Mouse (Mus musculus): ENCODE measurements at regions not wholly inside any gene's neighbourhood (a gene's known extent, or its start where the extent isn't known, plus 50 kb on each side); places are given as distances from the start of the nearest gene placed in this dataset.
"Not testable (repeated sequence)": the region's sequence is repeated elsewhere in the genome, so short reads cannot be mapped to it uniquely, and the experiment has no call there.

DNA sequence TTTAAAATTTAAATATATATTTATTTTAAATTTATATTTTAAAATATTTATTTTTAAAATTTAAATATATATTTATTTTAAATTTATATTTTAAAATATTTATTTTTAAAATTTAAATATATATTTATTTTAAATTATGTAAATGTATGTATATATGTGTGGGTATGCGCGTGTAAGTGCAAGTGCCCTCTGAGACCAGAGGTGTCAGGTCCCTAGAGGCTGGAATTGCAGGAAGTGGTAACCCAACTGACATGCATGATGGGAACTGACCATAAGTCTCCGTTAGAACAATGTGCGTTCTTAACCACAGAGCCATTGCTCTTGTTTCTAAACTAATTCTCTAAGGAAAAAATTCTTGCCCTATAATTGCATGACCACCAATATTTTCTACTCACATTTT is 420.7 kb downstream of the Lmo7 start:
- ATAC-seq (ENCODE audit: insufficient read depth, low FRiP score, low TSS enrichment), result peak; percentile 71; the same call in 1 of the 2 replicates
- H3K27me3 ChIP-seq (ENCODE audit: control insufficient read depth, insufficient read depth, low read length); H3K27ac ChIP-seq (ENCODE audit: low read depth, low read length); H3K4me3 ChIP-seq (ENCODE audit: low read depth, low read length); H3K4me1 ChIP-seq (ENCODE audit: control insufficient read depth, insufficient read depth, low read length); DNase-seq (ENCODE audit: low spot score); H3K9me3 ChIP-seq (ENCODE audit: control insufficient read depth, low read length); H3K9ac ChIP-seq (ENCODE audit: low read length); H3K4me2 ChIP-seq (ENCODE audit: low read depth); H3K36me3 ChIP-seq (ENCODE audit: control insufficient read depth, insufficient read depth, low read length): not testable (repeated sequence)
- 94% methylated on average over 4 of the region's 4 CpGs for WGBS

DNA sequence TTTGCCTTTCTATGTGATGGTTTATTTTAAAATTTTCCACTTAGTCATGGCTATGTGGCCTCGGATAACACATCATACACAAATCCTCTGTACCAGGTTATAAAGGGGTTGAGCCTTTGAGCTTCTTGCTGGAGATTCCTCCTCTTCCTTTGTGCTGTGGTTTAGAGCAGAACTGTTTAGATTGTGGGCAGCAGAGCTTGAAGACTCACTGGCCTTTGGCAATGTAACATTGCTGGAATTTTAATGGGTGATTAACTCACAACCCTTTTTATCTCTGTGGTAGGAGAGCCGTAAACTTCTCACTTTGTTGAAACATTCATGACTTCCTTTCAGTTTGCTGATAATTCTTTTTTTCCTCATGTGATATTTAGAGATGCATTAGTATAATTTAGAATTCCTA is 413.0 kb downstream of the Lmo7 start:
- Histone ChIP-seq H3K9ac (ENCODE audit: low read length) (no peak overlapping the region), H3K4me3 (ENCODE audit: low read depth, low read length) (no peak overlapping the region), H3K27ac (ENCODE audit: low read depth, low read length) (no peak overlapping the region), H3K4me2 (ENCODE audit: low read depth) (no peak overlapping the region), H3K9me3 (ENCODE audit: control insufficient read depth, low read length) (no peaks in the 10 kb centered on the region), H3K27me3 (ENCODE audit: control insufficient read depth, insufficient read depth, low read length) (no peaks in the 10 kb centered on the region), H3K36me3 (ENCODE audit: control insufficient read depth, insufficient read depth, low read length) (no peaks in the 10 kb centered on the region), H3K4me1 (ENCODE audit: control insufficient read depth, insufficient read depth, low read length) (no peaks in the 10 kb centered on the region)
- no peak; the same call in 1 of the 2 replicates for ATAC-seq (ENCODE audit: insufficient read depth, low FRiP score, low TSS enrichment)
- WGBS, result 40% methylated on average over 2 of the region's 2 CpGs
- peak; percentile 8 for DNase-seq (ENCODE audit: low spot score)

DNA sequence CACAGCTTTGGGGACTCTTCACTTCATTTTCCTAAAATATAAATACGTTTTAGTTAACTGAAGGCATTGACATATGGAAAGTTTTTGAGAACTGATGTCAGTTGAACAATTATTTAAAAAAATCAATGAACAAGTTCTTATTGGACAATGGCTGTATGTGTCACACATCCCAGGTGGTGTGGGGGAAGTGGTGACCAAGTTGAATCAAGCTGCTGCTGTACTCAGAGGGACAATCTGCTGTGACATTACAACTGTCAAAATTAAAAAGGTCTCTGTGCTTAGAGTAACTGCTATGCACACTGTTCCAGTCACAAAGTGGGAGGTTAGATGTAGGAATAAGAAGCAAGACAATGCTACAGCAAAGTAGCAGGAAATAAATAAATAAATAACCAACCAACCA is 409.2 kb downstream of the Lmo7 start:
- no peak overlapping the region for H3K9ac ChIP-seq (ENCODE audit: low read length)
- H3K4me3 ChIP-seq (ENCODE audit: low read depth, low read length), result no peak overlapping the region
- no peak for ATAC-seq (ENCODE audit: insufficient read depth, low FRiP score, low TSS enrichment)
- H3K27ac ChIP-seq (ENCODE audit: low read depth, low read length), result no peak overlapping the region
- no peaks in the 10 kb centered on the region for H3K36me3 ChIP-seq (ENCODE audit: control insufficient read depth, insufficient read depth, low read length)
- DNase-seq (ENCODE audit: low spot score), result no peak
- H3K9me3 ChIP-seq (ENCODE audit: control insufficient read depth, low read length), result no peaks in the 10 kb centered on the region
- H3K4me1 ChIP-seq (ENCODE audit: control insufficient read depth, insufficient read depth, low read length), result no peaks in the 10 kb centered on the region
- H3K4me2 ChIP-seq (ENCODE audit: low read depth), result no peak overlapping the region
- 91% methylated on average over 1 of the region's 1 CpGs for WGBS
- H3K27me3 ChIP-seq (ENCODE audit: control insufficient read depth, insufficient read depth, low read length), result no peaks in the 10 kb centered on the region

DNA sequence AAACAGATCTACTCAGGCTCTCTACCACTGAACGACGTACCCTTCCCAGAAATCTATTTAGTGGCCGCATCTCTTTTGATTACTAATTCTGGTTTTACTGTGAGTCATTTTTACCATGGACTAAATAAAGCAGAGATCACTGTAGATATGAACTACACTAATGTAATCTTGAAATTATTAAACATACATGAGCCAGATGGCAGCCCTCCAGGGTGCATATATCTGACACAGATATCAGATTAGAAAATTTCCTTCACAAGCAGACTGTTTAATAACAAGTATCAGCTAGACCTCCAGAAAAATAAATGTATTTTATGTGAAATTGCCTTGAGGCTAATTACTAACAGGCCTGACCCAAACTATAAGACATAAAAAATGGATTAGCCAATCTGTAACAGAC is 388.4 kb downstream of the Lmo7 start:
- ATAC-seq (ENCODE audit: insufficient read depth, low FRiP score, low TSS enrichment) (no peak), DNase-seq (ENCODE audit: low spot score) (no peak)
- H3K36me3 ChIP-seq (ENCODE audit: control insufficient read depth, insufficient read depth, low read length), result no peaks in the 10 kb centered on the region
- no peak overlapping the region for H3K4me2 ChIP-seq (ENCODE audit: low read depth)
- no peaks in the 10 kb centered on the region for H3K4me1 ChIP-seq (ENCODE audit: control insufficient read depth, insufficient read depth, low read length)
- H3K9me3 ChIP-seq (ENCODE audit: control insufficient read depth, low read length), result no peaks in the 10 kb centered on the region
- WGBS, result 92% methylated on average over 3 of the region's 3 CpGs
- no peak overlapping the region for H3K27ac ChIP-seq (ENCODE audit: low read depth, low read length)
- no peak overlapping the region for H3K9ac ChIP-seq (ENCODE audit: low read length)
- H3K4me3 ChIP-seq (ENCODE audit: low read depth, low read length), result no peak overlapping the region
- H3K27me3 ChIP-seq (ENCODE audit: control insufficient read depth, insufficient read depth, low read length), result no peaks in the 10 kb centered on the region

GRCm38 (mm10) chr14:102106165-102106564 is 376.4 kb downstream of the Lmo7 start:
- WGBS, result 85% methylated on average over 3 of the region's 3 CpGs
- H3K27me3 ChIP-seq (ENCODE audit: control insufficient read depth, insufficient read depth, low read length), result no peaks in the 10 kb centered on the region
- no peak overlapping the region for H3K27ac ChIP-seq (ENCODE audit: low read depth, low read length)
- no peaks in the 10 kb centered on the region for H3K9me3 ChIP-seq (ENCODE audit: control insufficient read depth, low read length)
- H3K36me3 ChIP-seq (ENCODE audit: control insufficient read depth, insufficient read depth, low read length), result no peaks in the 10 kb centered on the region
- H3K4me3 ChIP-seq (ENCODE audit: low read depth, low read length), result no peak overlapping the region
- no peak for DNase-seq (ENCODE audit: low spot score)
- H3K4me1 ChIP-seq (ENCODE audit: control insufficient read depth, insufficient read depth, low read length), result no peaks in the 10 kb centered on the region
- no peak overlapping the region for H3K4me2 ChIP-seq (ENCODE audit: low read depth)
- no peak overlapping the region for H3K9ac ChIP-seq (ENCODE audit: low read length)
- no peak for ATAC-seq (ENCODE audit: insufficient read depth, low FRiP score, low TSS enrichment)

GRCm38 (mm10) chr14:102094105-102094504 is 364.3 kb downstream of the Lmo7 start:
- Histone ChIP-seq H3K4me1 (ENCODE audit: control insufficient read depth, insufficient read depth, low read length) (no peaks in the 10 kb centered on the region), H3K9me3 (ENCODE audit: control insufficient read depth, low read length) (no peaks in the 10 kb centered on the region), H3K27me3 (ENCODE audit: control insufficient read depth, insufficient read depth, low read length) (no peaks in the 10 kb centered on the region), H3K9ac (ENCODE audit: low read length) (no peak overlapping the region), H3K4me2 (ENCODE audit: low read depth) (no peak overlapping the region), H3K4me3 (ENCODE audit: low read depth, low read length) (no peak overlapping the region), H3K27ac (ENCODE audit: low read depth, low read length) (no peak overlapping the region), H3K36me3 (ENCODE audit: control insufficient read depth, insufficient read depth, low read length) (no peaks in the 10 kb centered on the region)
- ATAC-seq (ENCODE audit: insufficient read depth, low FRiP score, low TSS enrichment), result no peak
- no peak for DNase-seq (ENCODE audit: low spot score)
- 68% methylated on average over 1 of the region's 1 CpGs for WGBS

DNA sequence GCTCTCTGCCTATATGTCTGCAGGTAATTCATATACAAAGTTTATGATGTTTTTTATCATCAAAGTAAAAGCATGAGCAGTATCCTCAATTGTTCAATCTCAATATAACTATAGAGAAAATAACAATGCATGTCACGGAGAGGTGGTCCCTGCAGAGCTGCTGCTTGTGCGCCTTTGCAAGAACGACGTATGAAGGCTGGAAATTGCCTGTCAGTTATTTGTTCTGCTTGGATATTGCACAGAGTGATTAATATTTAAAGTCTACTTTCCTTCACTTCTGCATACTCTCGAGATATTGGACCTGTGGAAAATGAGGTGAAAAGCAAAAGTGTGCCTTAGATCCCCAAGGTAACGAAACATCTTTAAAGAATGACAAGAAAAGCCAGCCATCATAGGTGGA is 362.8 kb downstream of the Lmo7 start:
- Histone ChIP-seq H3K27ac (ENCODE audit: low read depth, low read length) (no peak overlapping the region), H3K36me3 (ENCODE audit: control insufficient read depth, insufficient read depth, low read length) (no peaks in the 10 kb centered on the region), H3K9me3 (ENCODE audit: control insufficient read depth, low read length) (no peaks in the 10 kb centered on the region), H3K27me3 (ENCODE audit: control insufficient read depth, insufficient read depth, low read length) (no peaks in the 10 kb centered on the region), H3K4me1 (ENCODE audit: control insufficient read depth, insufficient read depth, low read length) (no peaks in the 10 kb centered on the region), H3K4me2 (ENCODE audit: low read depth) (no peak overlapping the region), H3K4me3 (ENCODE audit: low read depth, low read length) (no peak overlapping the region), H3K9ac (ENCODE audit: low read length) (no peak overlapping the region)
- ATAC-seq (ENCODE audit: insufficient read depth, low FRiP score, low TSS enrichment) (no peak), DNase-seq (ENCODE audit: low spot score) (no peak)
- 79% methylated on average over 6 of the region's 6 CpGs for WGBS

GRCm38 (mm10) chr14:102048932-102049331 is 319.2 kb downstream of the Lmo7 start:
- no peaks in the 10 kb centered on the region for H3K9me3 ChIP-seq (ENCODE audit: control insufficient read depth, low read length)
- H3K4me1 ChIP-seq (ENCODE audit: control insufficient read depth, insufficient read depth, low read length), result no peaks in the 10 kb centered on the region
- ATAC-seq (ENCODE audit: insufficient read depth, low FRiP score, low TSS enrichment) (no peak), DNase-seq (ENCODE audit: low spot score) (no peak)
- H3K36me3 ChIP-seq (ENCODE audit: control insufficient read depth, insufficient read depth, low read length), result no peaks in the 10 kb centered on the region
- H3K4me2 ChIP-seq (ENCODE audit: low read depth), result no peak overlapping the region
- no peak overlapping the region for H3K4me3 ChIP-seq (ENCODE audit: low read depth, low read length)
- WGBS, result 5% methylated on average over 2 of the region's 3 CpGs
- no peaks in the 10 kb centered on the region for H3K27me3 ChIP-seq (ENCODE audit: control insufficient read depth, insufficient read depth, low read length)
- no peak overlapping the region for H3K27ac ChIP-seq (ENCODE audit: low read depth, low read length)
- H3K9ac ChIP-seq (ENCODE audit: low read length), result no peak overlapping the region

DNA sequence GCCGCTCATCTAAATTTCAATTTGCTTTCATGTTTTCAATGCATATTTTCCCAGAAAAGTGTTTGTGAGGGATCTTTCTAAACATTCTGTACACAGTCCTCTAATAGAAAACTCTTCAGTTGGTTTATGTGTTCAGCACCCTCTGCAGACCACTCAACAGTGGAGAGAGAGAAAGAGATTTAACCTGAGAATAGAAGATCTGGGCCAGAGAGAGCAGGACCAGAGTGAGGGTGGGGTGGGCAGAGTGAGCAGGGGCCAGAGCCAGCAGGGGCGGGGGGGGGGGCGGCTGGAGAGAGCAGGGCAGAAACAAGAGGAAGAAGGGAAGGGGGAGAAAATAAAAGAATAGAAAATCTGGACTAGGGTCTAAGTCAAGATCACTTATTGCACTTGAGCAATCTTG is 318.7 kb downstream of the Lmo7 start:
- Histone ChIP-seq H3K9ac (ENCODE audit: low read length) (no peak overlapping the region), H3K9me3 (ENCODE audit: control insufficient read depth, low read length) (no peaks in the 10 kb centered on the region), H3K4me1 (ENCODE audit: control insufficient read depth, insufficient read depth, low read length) (no peaks in the 10 kb centered on the region), H3K4me3 (ENCODE audit: low read depth, low read length) (no peak overlapping the region), H3K4me2 (ENCODE audit: low read depth) (no peak overlapping the region), H3K27me3 (ENCODE audit: control insufficient read depth, insufficient read depth, low read length) (no peaks in the 10 kb centered on the region), H3K36me3 (ENCODE audit: control insufficient read depth, insufficient read depth, low read length) (no peaks in the 10 kb centered on the region), H3K27ac (ENCODE audit: low read depth, low read length) (no peak overlapping the region)
- WGBS, result 94% methylated on average over 1 of the region's 3 CpGs
- ATAC-seq (ENCODE audit: insufficient read depth, low FRiP score, low TSS enrichment) (no peak), DNase-seq (ENCODE audit: low spot score) (no peak)

Measured in neural tube, embryonic 11.5 days (tissue).